Mouse (Mus musculus) thymus, adult 2 months (tissue): Measurements from ENCODE around the gene Fgfr2. TPM values are rescaled to one million over a fixed set of nuclear protein-coding genes. Genes with fewer than 3 reads are reported as not detected.

Experiments
- DNase-seq: peaks from one replicate; pipeline ENCODE4 v3.0.0; 2021
- H3K27ac ChIP-seq: fragments of 200-500 bp; 2 replicates; pipeline ENCODE4 v1.5.1; 2012; ENCODE audit warnings: low read length, control low read depth; ENCODE audit not compliant: control insufficient read depth, insufficient read depth
- H3K27me3 ChIP-seq: fragments of 200-500 bp; 2 replicates; pipeline ENCODE4 v1.6.1; 2012; ENCODE audit warnings: mild to moderate bottlenecking, low read length, moderate library complexity, mixed read lengths; ENCODE audit not compliant: control insufficient read depth, insufficient read depth
- H3K36me3 ChIP-seq: fragments of 200-500 bp; 2 replicates; pipeline ENCODE4 v1.6.1; 2012; ENCODE audit warnings: mild to moderate bottlenecking, low read length, moderate library complexity; ENCODE audit not compliant: control insufficient read depth, insufficient read depth
- H3K4me1 ChIP-seq: fragments of 200-500 bp; replicated peaks from 2 replicates; pipeline ENCODE4 v1.6.1; 2012; ENCODE audit warnings: low read length; ENCODE audit not compliant: control insufficient read depth, insufficient read depth
- H3K4me3 ChIP-seq: fragments of 200-500 bp; 2 replicates; pipeline ENCODE4 v1.5.1; 2012; ENCODE audit warnings: mild to moderate bottlenecking, low read length, control low read depth, moderate library complexity; ENCODE audit not compliant: control insufficient read depth, insufficient read depth
- CTCF ChIP-seq: fragments of 200-500 bp; IDR thresholded peaks from 2 replicates; pipeline ENCODE4 v1.5.1; 2012; ENCODE audit warnings: mild to moderate bottlenecking, control low read depth, low read length, moderate library complexity, borderline replicate concordance; ENCODE audit not compliant: control insufficient read depth, poor library complexity, insufficient read depth; ENCODE audit errors: extremely low read depth
- POLR2A ChIP-seq: fragments of 200-500 bp; IDR thresholded peaks from 2 replicates; pipeline ENCODE4 v1.6.1; 2012; ENCODE audit warnings: mild to moderate bottlenecking, low read length, control low read depth, moderate library complexity; ENCODE audit not compliant: control insufficient read depth, poor library complexity, insufficient read depth; ENCODE audit errors: extremely low read depth
- WGBS: fragments of 180-500 bp; shearing (Covaris S2); methylation state at CpG from one replicate; pipeline ENCODE4 v1.1.7; 2018; 5-methylcytosine and 5-hydroxymethylcytosine counted together
- polyA plus RNA-seq: library from polyadenylated mRNA; depleted of rRNA; stranded (reverse); fragments of >200 nt; gene quantifications from 2 replicates; pipeline ENCODE4 v1.2.3, GENCODE M21; 2012

The Fgfr2 gene
- polyA plus RNA-seq, 1 experiment = 12.1 TPM

DNA sequence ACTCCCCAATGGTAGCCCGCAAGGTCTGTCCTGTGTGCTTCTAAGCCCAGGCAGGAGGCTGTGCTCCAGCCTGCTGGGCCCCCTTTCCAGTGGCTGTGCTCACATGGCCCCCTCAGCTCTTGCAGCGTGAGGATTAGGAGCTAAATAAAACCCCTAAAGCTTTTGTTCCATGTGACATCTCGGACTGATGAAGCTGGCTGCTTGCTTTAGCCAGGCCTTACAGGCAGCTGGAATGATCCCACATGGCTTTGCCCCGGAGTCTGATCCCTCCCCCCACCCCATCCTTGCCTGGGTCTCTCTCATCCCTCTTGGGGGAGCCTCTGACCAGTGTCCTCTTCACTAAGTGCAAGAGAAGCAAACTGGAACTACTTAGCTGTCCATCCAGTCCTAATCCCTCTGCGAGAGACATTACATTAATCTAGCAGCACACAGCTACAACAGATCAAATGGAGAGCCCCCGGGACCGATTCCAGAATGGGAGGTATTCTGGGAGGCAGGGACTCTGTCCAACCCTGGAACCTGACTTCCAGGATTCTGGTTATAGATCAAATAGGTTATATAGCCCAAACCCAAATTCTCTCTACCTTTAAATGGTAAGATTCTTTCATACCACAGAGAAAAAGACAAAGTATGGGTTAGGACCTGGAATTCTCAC lies 107.6 kb downstream of the Fgfr2 start:
- no peak for TF ChIP-seq CTCF
- no peak for TF ChIP-seq POLR2A
- H3K27ac ChIP-seq = no peak overlapping the region
- no peaks in the 10 kb centered on the region for H3K27me3 ChIP-seq
- H3K4me1 ChIP-seq = no peaks in the 10 kb centered on the region; the same call in 1 of the 2 replicates
- no peak overlapping the region for H3K4me3 ChIP-seq
- 91% methylated on average over 7 of the region's 7 CpGs for WGBS
- DNase-seq = no peak
- H3K36me3 ChIP-seq = no peaks in the 10 kb centered on the region

DNA sequence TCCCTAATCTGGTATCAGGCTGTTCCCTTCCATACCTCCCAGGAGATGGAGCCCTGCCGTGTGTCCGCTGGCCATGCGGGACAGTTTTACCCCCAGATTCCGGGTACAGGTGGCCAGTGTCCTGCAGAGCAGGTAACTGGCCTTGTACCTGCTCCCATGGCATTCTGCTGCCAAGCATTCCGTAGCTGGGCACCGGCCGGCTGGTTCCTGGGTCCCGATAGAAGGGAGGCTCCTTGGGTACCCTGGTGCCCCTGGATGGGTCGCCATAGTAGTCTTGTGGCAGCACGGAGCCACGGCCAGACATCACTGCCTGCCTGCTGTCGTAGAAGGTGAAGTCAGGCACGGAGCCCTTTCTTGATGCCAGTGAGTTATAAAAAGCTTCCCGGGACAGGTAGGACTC lies 108.5 kb downstream of the Fgfr2 start:
- DNase-seq = no peak
- H3K27ac ChIP-seq = no peak overlapping the region
- H3K4me3 ChIP-seq = no peak overlapping the region
- no peaks in the 10 kb centered on the region for H3K36me3 ChIP-seq
- 99% methylated on average over 14 of the region's 14 CpGs for WGBS
- no peaks in the 10 kb centered on the region for H3K27me3 ChIP-seq
- no peak for TF ChIP-seq POLR2A
- no peak for TF ChIP-seq CTCF
- H3K4me1 ChIP-seq = no peaks in the 10 kb centered on the region

DNA sequence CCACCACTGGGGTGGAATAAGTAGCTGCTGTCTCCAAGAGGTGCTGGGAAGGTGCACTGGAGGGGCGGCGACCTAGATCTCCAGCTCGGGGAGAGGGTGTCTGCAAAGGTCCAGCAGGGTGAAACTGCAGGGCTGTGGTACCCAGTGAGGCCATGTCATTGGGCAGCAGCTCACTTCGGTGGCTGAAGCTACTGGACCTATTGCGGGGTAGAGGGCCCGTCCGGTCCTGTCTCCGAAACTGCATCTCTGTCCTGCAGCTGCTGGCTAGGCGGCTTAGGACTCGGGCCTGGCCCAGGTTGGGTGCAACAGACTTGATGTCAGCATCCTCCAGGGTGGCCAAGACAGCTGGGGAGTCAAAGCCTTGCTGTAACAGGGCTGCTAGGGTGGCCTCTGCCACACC lies 109.2 kb downstream of the Fgfr2 start:
- H3K4me3 ChIP-seq = no peak overlapping the region
- H3K36me3 ChIP-seq = no peaks in the 10 kb centered on the region
- DNase-seq = no peak
- WGBS = 98% methylated on average over 10 of the region's 10 CpGs
- no peaks in the 10 kb centered on the region for H3K4me1 ChIP-seq
- TF ChIP-seq CTCF (no peak), POLR2A (no peak)
- H3K27ac ChIP-seq = no peak overlapping the region
- no peaks in the 10 kb centered on the region for H3K27me3 ChIP-seq

DNA sequence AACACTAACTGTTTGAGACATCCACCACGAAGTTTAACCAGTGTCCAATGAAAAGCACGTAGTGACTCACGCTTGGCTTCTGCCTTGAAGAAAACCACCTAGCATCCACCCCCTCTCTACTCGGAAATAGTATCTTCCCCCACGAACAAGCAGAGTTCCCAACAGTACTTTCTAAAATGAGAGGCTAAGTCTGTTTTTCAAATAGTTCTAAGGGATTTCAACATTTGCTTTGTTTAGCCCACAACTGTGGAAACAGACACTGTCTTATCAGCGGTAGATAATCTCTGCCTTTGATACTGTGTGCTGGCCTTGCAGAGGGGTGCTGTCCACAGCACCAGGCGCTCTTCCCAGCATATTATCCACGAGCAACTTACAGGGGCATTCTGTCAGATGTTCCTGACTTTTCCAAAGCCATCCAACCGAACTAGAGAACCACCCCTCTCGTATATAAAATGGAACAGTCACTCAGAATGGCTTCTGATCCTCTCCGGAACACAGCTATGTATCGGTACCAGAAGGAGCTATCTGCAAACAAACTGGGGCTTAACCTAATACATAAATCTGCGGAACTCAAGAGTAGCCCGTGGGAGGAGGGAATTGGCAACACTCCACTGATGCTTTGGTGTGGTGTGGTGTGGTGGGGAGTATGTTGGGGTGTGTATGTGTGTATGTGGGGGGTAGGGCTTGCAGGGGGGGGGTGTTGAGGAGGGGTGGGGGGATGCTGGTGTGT lies 110.3 kb downstream of the Fgfr2 start:
- Histone ChIP-seq H3K36me3 (no peaks in the 10 kb centered on the region), H3K27ac (no peak overlapping the region), H3K4me3 (no peak overlapping the region), H3K27me3 (no peaks in the 10 kb centered on the region), H3K4me1 (no peaks in the 10 kb centered on the region)
- WGBS = 69% methylated on average over 14 of the region's 14 CpGs
- DNase-seq = no peak
- TF ChIP-seq POLR2A = no peak

DNA sequence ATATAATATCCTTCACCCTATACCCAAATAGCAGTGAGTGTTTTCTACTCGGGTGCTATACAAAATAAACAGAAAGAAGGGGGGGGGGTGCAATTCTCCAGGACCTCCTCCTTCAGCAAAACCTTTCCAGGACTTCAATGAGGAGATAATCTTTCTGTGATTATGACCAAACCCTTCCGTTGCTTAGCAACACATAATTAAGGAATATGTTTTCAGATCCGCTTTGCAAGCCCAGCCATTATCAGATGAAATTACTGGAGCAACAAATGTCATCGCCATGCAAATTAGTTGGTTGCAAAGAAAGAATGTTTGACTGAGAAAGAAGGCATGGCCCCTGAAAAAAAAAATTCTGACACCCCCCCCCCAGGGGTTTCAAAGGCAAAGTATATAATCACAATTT lies 111.5 kb downstream of the Fgfr2 start:
- Histone ChIP-seq H3K36me3 (no peaks in the 10 kb centered on the region), H3K4me1 (no peaks in the 10 kb centered on the region), H3K27ac (no peak overlapping the region), H3K27me3 (no peaks in the 10 kb centered on the region), H3K4me3 (no peak overlapping the region)
- WGBS = 83% methylated on average over 4 of the region's 4 CpGs
- TF ChIP-seq POLR2A (no peak), CTCF (no peak)
- DNase-seq = no peak

DNA sequence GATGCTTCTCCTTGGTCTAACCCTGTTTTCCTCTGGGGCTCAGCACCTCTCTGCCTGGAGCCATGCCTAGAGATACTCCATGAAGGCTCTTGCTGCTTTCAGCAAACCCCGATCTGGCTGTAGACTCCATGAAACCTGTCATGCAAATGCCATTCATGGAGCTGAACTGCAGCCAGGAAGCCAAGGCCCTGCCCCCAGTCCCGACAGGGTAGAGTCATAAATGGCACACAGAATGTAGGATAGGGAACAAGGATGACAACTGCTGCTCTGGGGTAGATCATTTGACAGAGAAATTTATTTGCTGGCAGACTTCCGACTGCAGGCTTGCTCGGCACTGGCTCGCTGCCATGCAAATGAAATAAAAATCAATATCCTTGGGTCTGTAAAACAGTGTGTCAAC lies 112.0 kb downstream of the Fgfr2 start:
- TF ChIP-seq POLR2A = no peak
- no peak for TF ChIP-seq CTCF
- DNase-seq = no peak
- no peaks in the 10 kb centered on the region for H3K4me1 ChIP-seq
- no peak overlapping the region for H3K27ac ChIP-seq
- H3K27me3 ChIP-seq = no peaks in the 10 kb centered on the region
- no peak overlapping the region for H3K4me3 ChIP-seq
- no peaks in the 10 kb centered on the region for H3K36me3 ChIP-seq
- 90% methylated on average over 5 of the region's 5 CpGs for WGBS
